Mouse (Mus musculus) cerebral cortex, adult 2 months (tissue): ENCODE data around the gene Ccdc60.

Experiments used
- WGBS: fragments of 180-500 bp; shearing (Covaris S2); methylation state at CpG from one replicate; pipeline ENCODE4 v1.1.7; 2018; 5-methylcytosine and 5-hydroxymethylcytosine counted together

Gene Ccdc60

DNA sequence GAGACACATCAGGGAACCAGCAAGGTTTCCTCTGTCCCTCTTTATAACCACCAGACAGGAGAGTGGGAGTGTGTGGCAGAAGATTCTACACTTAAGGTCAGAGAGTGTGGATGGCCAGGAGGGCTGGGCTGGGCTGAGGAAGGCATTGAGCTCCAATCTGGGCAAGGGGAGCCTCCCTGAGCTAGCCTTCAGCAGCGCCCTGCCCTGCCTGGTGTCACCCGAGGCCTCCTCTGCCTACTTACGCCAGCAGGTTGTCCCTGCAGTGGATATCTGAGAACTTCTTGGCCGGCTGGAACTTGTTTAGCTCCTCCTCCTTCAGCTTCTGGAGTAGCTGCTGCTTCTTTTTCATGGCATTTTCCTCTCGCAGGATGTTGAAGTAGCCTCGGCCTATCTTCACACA is 99.0 kb downstream of the Ccdc60 start:
- WGBS: 51% methylated on average over 6 of the region's 6 CpGs

DNA sequence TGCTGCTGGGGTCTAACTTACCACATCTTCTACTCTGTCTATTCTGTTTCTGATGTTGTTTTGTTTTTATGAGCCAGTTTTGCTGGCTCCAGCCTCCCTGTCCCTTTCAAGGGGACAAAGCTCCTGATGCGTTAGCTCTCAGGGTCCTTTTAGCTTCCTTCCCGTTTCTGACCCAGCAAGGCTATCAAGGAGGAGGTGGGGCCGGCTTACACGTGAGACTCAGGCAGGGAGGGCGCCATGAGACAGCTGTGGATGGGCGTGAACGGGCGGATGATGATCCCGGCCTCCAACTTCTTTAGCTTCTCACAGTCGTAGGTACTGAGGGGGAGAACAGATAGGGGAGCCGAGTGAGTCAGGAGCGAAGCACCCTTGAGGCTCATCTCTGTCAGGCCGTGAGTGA is 108.2 kb downstream of the Ccdc60 start:
- WGBS: 40% methylated on average over 13 of the region's 13 CpGs

DNA sequence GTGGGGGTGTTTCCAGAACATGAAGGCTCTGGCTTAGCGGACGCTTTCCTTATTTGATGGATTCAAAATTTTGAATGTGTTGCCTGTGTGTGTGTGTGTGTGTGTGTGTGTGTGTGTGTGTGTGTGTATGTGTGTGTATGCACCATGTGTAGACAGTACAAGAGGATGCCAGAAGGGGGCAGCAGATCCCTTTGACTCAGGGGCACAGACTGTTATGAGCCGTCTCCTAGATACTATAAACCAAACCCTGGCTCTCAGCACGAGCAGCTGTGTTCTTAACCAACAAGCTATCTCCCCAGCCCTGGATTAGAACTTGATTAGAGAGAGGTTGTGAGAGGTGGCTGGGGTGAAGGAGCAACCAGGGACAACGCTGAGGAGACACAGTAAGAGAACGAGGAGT is 117.1 kb downstream of the Ccdc60 start:
- WGBS: 96% methylated on average over 6 of the region's 6 CpGs

DNA sequence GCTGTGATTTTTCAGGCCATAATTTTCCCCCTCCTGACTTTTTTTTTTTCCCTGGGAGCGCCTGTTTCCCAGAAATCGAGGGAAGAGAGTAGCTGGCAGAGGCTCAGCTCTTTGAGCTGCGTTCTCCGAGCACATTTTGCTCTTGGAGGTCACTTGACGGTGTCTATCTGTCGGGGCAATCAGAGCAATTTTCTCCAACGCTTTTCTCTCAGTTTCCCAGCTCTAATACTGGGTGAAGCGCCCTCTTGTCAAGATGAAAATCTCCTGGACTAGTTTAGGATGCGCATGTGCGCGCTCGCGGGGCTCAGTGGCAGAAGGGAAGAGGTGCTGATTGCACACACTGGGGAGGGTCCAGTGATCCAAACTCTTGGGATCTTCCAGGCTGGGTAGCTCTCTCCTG is 121.8 kb downstream of the Ccdc60 start:
- WGBS: 65% methylated on average over 13 of the region's 13 CpGs

- WGBS: 60% methylated on average over 11 of the region's 11 CpGs
Observed at GRCm38 (mm10) chr5:116165203-116165888, 123.4 kb downstream of the Ccdc60 start.

DNA sequence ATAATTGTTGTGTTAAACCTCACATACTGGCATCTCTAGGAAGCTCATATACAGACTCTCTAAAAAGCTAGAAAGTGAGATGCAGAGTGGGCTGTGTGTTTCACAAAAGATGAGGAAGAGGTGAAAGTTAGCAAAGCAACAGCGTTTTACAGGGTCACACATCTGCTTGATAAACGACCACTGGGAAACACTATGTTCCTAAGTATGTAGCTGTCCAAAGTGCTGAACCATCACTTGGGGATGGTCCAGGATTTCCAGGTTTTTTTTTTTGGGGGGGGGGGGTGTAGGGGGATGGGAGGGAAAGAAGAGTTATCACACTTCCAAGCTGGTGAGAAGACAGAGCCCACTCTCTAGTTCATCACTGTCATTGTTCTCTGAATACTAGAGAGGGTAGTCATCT is 134.0 kb downstream of the Ccdc60 start:
- WGBS: 48% methylated on average over 2 of the region's 2 CpGs

- WGBS: 75% methylated on average over 12 of the region's 12 CpGs
Observed at GRCm38 (mm10) chr5:116144711-116145110, 144.1 kb downstream of the Ccdc60 start.

DNA sequence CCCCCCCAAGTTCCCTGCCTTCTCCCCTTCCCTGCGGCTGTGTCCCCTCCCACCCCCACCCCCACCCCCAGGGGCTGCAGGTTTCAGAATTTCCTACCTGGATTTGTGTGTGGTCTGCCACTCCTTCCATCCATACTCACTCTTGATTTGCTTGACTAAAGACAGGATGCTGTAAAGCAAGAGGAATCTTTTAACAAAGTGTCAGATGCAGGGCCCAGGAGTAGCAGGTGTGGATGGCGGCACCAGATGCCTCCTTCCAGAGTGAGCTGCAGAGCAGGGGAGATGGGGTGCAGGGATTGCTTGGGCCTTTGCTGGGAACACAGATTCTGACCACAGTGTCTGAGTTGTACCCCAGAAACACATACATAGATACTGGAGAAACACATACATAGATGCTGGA is 148.1 kb downstream of the Ccdc60 start:
- WGBS: 71% methylated on average over 2 of the region's 2 CpGs

- WGBS: 7% methylated on average over 11 of the region's 11 CpGs
Observed at GRCm38 (mm10) chr5:116123344-116123743, 165.4 kb downstream of the Ccdc60 start.

GRCm38 (mm10) chr5:116116567-116116966 is 172.2 kb downstream of the Ccdc60 start:
- 45% methylated on average over 9 of the region's 9 CpGs for WGBS

- WGBS: 66% methylated on average over 4 of the region's 4 CpGs
Observed at GRCm38 (mm10) chr5:116116110-116116509, 172.7 kb downstream of the Ccdc60 start.

DNA sequence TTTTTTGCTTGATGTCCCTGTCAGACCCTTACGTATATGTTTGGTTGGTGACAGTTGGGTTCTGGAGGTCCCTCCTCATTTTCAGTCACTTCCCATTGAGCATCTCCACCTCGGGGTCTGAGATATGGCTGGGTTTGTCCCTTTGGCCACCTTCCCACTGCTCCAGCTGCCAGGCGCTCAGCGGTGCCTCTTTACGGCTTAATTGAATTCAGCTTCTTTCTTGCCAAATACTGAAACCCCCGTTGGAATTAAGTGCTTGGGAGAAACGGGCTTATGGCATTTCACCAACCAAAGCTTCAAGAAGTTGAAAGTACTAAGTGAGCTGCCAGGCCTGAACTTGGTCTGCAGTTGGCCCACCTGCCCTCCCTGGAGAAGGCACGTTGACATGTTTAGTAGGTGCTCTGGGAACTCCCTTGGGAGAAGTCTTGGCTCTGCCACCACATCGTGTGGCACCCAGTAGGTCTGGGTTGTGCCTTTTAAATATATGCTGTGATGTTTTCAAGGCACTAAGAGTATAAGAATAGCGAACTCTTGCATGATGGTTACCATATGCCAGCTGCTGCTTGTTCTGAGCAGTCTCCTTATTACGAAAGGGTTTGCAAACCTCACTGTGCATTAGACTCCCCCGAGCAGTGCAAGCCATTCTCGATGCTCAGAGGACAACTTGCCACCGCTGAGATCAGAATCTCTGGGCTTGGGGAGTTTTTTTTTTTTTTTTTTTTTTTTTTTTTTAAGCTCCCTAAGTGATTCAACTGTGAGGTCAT is 173.5 kb downstream of the Ccdc60 start:
- 34% methylated on average over 14 of the region's 14 CpGs for WGBS

GRCm38 (mm10) chr5:116108651-116109050 is 180.1 kb downstream of the Ccdc60 start:
- WGBS: 95% methylated on average over 10 of the region's 10 CpGs

- WGBS: 87% methylated on average over 6 of the region's 6 CpGs
Observed at GRCm38 (mm10) chr5:116084231-116084630, 204.6 kb downstream of the Ccdc60 start.

DNA sequence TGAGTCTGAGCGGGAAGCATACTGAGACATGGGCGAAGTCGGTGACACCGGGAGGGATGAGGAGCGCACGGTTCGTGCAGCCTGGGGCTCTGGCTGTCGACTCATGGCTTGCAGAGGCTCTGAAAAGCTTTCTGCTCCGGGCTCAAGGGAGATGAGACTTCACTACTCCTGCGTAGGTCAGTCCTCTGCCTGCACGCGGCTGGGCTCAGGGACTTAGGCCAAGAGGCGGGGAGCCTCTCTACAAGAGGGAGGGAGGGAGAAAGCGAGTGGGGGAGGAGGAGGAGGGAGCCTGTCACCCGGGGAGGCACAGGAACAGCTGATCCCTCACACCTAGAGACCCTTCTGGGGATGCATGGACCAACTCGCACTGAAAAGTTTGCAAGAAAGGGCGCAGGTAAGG is 205.7 kb downstream of the Ccdc60 start, which contains the start of gene Tmem233:
TSS of gene Tmem233 (minus strand) at position 164 of the 400 bp plus-strand sequence.
- WGBS: 19% methylated on average over 17 of the region's 17 CpGs

- 42% methylated on average over 17 of the region's 17 CpGs for WGBS
Observed at GRCm38 (mm10) chr5:116082241-116082900, 206.4 kb downstream of the Ccdc60 start.

- 51% methylated on average over 7 of the region's 7 CpGs for WGBS
Observed at GRCm38 (mm10) chr5:116081616-116082015, 207.2 kb downstream of the Ccdc60 start.

DNA sequence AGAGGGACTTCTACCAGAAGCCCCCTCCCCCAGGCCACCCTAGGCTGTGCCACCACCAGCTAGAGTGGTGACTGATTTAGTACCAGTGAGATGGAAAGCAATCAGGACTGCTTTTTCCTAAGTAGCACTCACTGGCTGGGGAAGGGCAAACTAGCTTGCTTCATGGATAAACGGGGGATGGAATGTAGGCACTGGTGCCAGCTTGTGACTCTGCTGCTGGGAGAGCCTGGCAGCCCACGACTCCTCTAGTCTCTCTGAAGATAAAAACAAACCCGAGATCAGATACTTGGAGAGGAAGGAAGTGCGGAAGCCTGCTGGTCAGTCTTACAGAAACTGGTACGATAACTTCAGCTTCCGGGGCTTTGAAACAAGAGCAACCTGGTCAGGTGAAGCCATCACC is 208.0 kb downstream of the Ccdc60 start:
- 35% methylated on average over 6 of the region's 6 CpGs for WGBS
